Mouse (Mus musculus): Measurements from ENCODE around the gene H2-K1. TPM values are rescaled to one million over a fixed set of nuclear protein-coding genes. Genes with fewer than 3 reads are reported as not detected.
"Not testable (repeated sequence)": the region's sequence is repeated elsewhere in the genome, so short reads cannot be mapped to it uniquely, and the experiment has no call there.

Gene H2-K1
- polyA plus RNA-seq, 1 experiment, result 5,020 TPM

DNA sequence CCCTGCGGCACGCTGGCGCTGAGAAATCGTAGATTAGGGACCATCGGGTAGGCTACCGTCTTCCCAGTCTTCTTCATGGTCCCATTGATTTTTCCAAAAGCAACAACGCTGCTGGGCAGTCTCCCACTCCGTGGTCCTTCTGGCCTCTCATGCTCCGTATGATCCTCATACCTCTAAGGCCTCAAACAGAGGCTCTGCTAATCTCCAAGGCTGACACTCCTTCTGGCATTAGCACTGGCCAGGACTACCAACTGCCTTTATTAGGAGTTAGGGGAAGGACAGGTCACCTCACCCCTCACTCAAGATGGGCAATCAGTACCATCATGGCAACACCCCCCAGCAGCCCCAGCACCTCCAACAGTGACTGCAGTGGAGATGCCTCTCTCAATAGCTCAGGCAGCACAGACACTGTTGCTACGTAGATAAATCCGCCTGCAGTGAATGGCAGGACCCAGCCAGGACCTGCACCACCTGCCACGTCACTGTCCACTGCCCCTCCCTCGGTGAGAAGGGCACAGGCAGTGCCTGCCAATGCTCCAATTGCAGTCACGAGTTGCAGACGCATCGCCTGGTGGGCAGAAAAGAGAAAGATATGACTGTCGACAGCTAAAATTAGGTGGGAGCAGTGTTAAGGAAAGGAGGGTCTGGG is 28.5 kb upstream of the H2-K1 start:
- WGBS, result 85% methylated on average over 17 of the region's 17 CpGs
- DNase-seq (ENCODE audit: low read depth, low spot score), result no peak

DNA sequence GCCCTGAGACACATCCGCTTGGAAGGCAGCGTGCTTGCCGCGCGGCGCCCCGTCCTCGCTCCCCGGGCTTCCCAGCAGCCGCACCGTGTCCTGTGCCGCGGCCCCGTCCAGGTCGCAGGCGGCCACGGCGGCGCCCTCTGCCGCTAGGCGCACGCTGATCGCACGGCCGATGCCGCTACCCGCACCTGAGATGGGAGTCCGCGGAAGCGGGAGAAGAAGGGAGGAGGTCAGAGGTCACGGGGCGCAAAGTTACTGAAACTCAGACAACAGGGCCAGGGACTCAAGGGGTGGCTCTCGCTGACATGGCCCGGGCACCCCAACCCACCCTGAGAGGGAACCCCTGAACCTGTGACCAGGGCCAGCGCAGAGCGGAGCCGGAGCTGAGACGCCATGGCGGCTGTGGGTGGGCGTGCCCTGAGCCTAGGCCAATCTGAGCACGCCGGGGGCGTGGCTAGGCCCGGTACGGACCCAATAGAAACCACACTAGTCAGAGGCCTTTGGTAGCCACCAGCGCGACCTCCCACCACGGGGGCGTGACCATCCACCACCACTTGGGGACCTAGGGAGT is 27.6 kb upstream of the H2-K1 start, which contains the start of gene H2-Ke6:
H2-Ke6 (minus strand) TSS at position 405 of the 568 bp plus-strand sequence.
- peak; percentile 58 for DNase-seq (ENCODE audit: low read depth, low spot score)
- under 1% methylated on average over 49 of the region's 49 CpGs for WGBS

DNA sequence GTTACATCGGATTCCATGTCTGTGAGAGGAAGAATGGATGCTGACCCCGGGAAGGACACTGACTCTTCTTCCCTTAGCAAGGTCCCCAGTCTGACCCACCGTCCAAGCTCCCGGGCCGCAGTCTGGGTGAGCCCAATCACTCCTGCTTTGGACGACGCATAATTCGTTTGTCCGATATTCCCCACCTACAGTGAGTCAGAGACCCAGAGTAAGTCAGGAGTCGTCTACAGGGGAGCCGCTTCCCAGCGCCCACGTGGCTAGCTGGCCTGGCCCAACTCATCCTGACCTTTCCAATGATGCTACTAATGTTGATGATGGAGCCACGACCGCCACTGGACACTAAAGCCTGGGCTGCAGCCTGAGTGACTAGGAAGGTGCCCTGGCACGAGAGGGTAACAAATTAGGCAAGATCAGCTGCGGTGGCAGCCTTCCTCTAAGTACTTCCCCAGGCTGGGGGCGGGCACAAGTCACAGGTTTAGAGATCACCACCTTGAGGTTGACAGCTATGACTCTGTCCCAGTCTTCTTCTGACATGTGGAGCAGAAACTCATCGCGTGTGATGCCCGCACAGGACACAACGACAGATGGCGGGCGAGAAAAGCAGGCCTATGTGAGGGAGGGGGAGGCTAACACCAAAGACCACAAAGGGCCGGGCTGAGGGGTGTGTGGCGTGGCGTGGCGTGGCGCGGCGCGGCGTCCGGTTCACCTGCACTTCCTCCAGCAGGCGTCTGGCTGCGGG is 26.9 kb upstream of the H2-K1 start:
- DNase-seq (ENCODE audit: low read depth, low spot score), result no peak
- 16% methylated on average over 36 of the region's 36 CpGs for whole genome bisulfite sequencing

DNA sequence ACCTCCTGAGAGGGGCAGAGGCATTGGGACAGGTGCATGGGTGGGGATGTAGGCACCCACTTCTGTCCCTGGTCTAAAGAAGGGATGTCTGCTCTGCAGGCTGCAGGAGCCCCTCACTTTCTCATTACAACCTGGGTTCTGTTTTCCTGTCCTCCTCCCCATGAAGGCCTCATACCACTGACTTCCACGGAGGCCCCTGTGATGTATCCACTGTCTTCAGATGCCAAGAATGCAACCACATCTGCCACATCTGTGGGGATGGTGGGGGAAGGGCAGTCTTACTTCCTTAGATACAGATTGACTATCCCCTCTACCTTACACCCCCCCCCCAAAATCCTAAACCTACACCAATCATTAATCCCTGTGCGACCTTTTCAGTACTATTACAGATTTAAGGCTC is 26.1 kb upstream of the H2-K1 start:
- WGBS, result 68% methylated on average over 2 of the region's 2 CpGs
- DNase-seq (ENCODE audit: low read depth, low spot score), result no peak

DNA sequence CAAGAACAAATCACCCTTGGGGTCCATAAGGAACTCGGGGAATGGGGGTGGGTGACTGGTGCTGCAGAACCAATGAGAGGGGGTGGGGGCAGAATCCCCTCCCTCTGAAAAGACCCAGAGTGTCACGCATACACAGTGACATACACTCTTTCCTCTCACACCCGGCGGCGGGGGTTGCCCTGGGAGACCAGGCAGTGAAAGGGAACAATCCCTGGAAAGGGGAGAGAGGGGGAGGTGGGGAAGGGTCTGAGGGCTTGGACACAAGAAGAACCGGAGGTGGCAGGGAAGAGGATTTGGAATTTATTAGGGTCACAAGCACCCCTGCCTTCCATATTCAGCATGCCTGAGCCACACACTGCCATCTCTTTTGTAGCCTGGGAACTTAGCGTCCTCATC is 25.6 kb upstream of the H2-K1 start:
- WGBS, result 60% methylated on average over 7 of the region's 7 CpGs
- no peak for DNase-seq (ENCODE audit: low read depth, low spot score)

DNA sequence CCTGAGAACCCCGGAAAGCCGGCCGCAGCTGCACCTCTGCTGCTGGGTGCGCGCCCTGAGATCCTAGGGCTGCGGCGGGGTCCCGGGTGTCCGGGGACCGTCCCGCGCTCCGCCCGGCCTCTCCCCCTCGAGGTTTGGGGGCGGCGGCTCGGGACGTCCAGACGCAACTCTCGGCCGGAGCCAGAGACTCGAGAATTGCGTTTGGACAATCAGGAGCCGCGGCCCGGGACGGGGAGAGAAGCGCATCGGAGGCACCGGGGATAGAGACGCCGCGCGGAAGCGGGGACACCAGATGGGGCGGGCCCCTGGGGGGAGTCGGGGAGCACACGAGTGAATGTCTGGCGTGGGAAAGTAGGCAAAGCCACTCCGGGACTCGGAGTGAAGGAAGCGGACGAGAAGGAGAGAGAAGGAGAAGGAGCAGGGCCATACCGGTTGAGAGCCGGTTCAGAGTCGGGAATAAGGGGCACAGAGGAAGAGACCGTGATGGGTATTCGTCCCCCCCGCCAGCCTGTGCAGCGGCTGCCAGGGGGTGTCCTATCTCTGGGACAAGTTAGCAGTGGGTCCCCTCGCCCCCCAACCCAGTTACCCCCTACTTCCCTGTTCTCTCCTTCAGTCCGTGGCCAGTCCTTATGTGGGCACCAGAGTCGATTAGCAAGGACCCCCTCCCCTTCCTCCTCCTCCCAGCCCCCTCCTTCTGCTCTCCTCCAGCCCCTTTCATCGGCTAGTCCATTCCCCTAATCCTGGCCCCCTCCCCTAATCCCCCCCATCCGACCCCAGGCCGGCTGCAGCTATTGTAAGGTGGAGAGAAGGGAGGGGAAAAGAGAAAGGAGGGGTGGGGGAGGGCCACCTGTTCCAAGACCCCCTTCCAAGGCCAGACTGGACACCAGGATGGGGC is 25.0 kb upstream of the H2-K1 start:
- WGBS, result 2% methylated on average over 57 of the region's 57 CpGs
- DNase-seq (ENCODE audit: low read depth, low spot score), result no peak

DNA sequence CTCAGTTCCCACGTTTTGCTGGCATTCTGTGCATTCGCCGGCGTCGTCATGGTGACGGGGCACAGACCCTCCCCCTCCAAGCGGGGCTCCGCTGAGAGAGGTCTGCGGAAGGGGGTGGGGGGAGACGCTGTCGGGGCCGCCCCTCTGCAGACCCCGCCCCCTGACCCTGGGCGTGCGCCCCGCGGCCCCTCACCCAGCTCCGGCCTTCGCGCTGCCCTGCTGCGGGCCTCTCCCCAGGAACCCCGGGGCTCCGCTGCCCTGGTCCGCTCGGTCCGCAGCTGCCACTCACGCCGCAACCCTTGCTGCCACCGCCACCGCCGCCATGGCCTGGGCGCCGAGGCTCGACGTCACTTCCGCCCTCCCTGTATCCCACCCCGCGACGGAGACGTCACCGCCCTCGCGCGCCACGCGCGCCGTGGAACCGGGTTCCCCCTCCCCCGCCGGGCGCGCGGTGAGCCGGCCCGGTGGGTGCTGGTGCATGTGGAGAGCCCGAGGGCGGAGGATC is 24.2 kb upstream of the H2-K1 start, which contains the start of gene Ring1:
Ring1 (minus strand) TSS at position 364 of the 505 bp plus-strand sequence.
- no peak for DNase-seq (ENCODE audit: low read depth, low spot score)
- under 1% methylated on average over 56 of the region's 58 CpGs for WGBS

DNA sequence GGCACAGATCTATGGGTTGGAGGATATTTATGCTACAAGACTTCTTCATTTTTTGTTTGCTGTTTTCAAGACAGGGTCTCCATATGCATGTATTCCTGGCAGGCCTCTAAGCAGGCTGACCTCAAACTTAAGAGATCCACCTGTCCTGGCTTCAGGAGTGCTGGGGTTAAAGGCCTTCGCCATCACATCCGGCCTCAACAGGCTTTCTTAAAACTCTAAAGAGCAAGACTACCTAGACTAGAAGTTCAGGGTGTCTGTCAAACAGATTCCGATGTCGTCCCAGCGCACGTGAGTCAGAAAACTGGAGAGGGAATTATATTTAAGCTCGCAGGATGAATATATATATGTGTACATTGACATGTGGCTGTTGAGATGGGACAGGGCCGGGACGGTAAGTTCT is 23.5 kb upstream of the H2-K1 start:
- DNase-seq (ENCODE audit: low read depth, low spot score), result no peak
- 54% methylated on average over 9 of the region's 9 CpGs for WGBS

DNA sequence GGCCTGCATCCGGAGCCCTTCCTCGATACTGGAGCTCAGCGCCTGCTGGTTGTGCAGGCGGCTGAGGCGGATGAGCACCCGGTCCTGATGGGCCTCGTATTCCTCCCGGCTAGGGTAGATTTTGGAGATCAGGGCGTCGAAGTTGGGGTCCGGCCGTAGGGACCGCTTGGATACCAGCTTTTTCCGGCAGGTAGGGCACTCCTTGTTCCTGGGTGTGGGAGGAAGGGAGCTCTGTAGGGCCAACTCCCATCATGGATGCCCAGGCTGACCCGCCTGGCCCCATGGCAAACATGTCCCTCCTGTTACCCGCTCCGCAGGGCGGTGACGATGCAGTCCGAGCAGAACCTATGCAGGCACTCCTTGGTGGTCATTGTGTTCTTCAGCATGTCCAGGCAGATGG is 22.8 kb upstream of the H2-K1 start:
- no peak for DNase-seq (ENCODE audit: low read depth, low spot score)
- 96% methylated on average over 20 of the region's 20 CpGs for WGBS

DNA sequence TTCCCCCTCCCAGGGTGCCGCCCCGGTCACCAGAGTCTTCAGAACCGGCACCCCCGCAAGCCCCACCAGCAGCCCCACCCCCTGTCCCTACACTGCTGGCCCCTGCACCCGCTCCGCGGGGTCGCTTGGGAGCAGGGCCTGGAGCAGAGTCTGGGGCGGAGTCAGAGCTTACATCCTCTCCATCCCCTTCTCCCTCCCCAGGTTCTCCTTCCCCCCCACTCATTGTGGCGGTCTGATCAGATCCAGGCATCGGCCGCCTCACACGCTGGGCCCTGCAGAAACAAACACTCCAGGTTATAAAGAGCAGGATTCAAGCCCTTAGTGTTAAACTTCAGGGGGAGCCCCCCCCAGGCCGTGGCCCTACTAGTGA is 22.3 kb upstream of the H2-K1 start:
- WGBS, result 93% methylated on average over 14 of the region's 14 CpGs
- no peak for DNase-seq (ENCODE audit: low read depth, low spot score)

DNA sequence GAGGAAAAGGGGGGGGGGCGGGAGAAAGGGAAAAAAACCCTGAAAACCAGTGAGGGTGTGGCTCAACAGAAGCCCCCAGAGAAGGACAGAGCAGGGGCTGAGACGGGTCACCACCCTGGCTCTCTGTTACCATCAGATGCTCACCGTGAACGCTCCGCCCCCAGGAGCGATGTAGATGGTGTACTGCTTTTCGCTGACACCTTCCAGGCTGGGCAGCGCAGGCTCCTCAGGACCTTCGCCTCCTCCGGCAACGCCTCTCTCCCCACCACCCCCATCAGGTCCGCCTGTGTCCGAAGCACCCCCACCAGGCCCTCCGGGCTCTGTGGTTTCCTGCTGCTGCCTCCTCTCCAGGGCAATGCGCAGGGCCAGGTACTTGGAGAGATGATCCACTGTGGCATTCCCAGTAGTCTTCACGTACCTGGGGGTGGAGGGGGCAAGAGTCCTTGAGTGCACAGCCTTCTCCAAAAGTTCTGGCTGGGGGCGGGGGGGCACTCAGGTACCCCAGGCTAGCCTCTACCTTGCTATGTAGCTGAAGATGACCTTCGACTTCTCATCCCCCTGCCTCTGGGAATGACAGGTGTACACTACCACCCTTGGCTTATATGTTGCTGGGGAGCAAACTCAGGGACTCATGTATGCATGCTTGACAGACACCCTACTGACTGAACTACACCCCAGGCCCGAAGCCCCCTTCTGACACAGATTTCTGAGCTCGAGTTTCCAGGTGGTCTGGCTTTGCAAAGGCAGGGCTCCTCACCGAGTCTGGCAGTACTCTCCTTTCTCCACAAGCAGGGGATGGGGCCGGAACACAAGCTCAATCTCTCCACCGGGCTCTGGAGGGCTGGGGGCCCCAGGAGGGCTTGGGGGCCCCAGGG is 21.6 kb upstream of the H2-K1 start:
- WGBS, result 94% methylated on average over 23 of the region's 23 CpGs
- no peak for DNase-seq (ENCODE audit: low read depth, low spot score)

DNA sequence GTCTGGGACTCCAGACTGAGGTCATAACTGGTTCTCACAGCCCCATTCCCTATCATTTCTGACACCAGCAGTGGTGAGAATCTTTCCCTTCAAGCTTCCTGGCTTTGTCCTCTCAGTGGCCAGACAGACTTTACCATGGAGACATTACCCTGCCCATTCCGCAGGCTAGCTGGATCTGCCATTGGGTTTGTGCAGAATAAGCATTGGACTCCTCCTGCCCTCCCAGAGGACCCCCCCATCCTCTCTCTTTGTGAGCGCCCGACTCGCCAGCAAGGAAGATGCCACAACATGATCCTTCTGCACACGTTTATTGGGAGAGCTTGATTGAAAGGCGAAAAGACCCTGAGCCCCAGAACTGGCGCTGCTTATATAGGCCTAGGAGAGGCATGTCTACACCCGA is 13.3 kb upstream of the H2-K1 start:
- no peak for DNase-seq (ENCODE audit: low read depth, low spot score)
- WGBS, result 90% methylated on average over 8 of the region's 8 CpGs

DNA sequence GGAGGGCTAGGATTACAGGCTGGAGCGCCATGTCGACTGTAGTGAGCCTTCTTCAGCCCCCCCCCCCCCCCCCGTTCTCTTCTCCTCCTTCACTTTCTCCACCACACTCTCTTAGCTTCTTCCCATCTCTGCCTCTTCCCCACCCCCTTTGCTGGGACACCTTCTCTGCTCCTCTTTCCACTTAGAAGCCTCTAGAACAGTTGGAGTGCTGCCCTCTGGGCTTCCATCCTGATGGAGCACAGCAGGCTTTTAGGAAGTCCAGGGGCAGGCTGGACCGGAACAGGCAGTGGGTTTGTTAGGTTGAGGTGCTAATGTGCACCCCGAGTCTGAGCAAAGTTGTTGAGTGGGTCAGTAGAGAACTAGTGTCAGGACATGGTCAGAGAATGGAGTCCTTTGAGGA is 10.0 kb upstream of the H2-K1 start:
- 89% methylated on average over 5 of the region's 5 CpGs for WGBS

DNA sequence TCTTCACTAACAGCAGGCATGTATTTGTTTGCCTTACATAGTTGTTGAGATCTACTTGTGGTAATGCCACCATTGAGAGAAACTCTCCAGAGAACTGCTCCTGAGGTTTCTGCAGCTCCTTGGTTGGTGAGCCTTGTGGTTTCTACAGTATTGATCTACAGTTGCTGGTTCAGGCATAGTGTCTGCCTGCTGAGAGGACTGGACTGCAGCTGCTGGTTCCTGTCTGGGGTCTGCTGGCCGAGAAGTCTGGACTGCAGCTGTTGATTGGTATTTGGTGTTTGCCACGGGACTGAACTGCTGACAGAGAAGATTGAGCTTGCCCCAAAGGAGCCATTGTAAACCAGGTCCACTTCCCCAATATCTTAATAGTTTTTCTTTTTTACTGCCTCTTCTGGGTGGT is 6.4 kb upstream of the H2-K1 start:
- WGBS, result 43% methylated on average over 2 of the region's 2 CpGs
- DNase-seq (ENCODE audit: low read depth, low spot score), result no peak

More for the DNA sequence above, 10.0 kb upstream of the H2-K1 start:
- no peak for DNase-seq (ENCODE audit: low read depth, low spot score)

DNA sequence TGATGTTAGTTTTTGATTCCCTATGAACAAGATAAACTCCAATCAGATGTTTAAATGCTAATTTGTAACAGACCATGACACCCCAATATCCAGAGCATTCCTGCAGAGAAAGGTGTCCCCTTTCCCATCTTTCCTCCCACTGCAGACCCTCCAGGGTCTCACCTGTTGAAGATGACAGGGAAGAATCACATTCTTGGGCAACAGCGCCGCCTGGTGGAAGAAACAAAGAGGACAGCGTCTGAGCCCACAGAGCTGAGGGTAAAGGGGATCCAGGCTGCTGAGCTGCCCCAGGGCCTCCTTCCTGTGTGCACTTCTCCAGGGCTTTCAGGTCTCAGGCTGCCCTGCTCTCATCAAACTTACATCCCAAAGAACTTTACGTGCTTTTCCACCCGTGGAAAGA is 3.3 kb upstream of the H2-K1 start:
- DNase-seq (ENCODE audit: low read depth, low spot score), result no peak
- 3% methylated on average over 5 of the region's 5 CpGs for WGBS

DNA sequence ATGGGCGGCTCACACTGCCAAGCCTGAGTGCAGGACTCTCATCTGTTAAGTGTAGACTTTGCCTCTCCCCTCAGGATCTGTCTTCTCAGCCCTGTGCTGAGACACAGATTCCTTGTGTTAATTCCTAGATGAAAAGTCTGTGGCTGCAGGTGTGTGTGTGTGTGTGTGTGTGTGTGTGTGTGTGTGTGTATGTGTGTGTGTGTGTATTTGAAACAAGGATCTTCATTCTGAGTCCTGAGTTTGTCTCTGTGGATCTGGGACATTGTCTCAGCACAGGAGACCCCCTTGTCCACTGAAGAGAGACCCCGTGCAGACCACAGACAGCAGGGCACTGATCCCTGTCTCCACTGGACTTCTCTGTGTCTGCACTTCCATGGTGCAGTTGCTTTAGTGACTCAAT is 649 bp upstream of the H2-K1 start:
- not testable (repeated sequence) for DNase-seq (ENCODE audit: low read depth, low spot score)
- WGBS, result 46% methylated on average over 2 of the region's 2 CpGs

DNA sequence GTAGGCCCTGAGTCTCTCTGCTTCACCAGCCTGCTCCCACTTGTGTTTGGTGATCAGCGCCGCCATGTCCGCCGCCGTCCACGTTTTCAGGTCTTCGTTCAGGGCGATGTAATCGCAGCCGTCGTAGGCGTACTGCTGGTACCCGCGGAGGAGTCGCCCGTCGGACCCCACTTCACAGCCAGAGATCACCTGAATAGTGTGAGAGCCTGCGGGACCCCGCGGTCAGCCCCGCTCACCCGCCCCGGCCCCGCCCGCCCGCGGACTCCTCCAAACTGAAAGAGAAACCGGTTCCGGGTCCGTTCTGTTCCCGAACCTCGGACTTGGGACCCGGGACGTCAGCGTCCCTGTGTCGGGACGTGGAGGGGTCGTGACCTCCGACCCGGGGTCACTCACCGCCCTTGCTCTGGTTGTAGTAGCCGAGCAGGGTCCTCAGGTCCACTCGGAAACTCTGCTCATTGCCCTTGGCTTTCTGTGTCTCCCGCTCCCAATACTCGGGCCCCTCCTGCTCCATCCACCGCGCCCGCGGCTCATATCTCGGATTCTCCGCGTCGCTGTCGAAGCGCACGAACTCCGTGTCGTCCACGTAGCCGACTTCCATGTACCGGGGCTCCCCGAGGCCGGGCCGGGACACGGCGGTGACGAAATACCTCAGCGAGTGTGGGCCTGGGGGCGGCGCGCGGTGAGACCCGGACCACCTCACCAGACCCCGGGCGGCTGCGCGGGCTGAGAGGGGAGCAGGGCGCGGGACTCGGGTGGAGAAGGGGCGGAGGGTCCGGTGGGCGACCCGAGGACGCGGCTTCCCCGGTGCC is 602 bp downstream of the H2-K1 start:
- no peak for DNase-seq (ENCODE audit: low read depth, low spot score)
- WGBS, result 1% methylated on average over 87 of the region's 87 CpGs

DNA sequence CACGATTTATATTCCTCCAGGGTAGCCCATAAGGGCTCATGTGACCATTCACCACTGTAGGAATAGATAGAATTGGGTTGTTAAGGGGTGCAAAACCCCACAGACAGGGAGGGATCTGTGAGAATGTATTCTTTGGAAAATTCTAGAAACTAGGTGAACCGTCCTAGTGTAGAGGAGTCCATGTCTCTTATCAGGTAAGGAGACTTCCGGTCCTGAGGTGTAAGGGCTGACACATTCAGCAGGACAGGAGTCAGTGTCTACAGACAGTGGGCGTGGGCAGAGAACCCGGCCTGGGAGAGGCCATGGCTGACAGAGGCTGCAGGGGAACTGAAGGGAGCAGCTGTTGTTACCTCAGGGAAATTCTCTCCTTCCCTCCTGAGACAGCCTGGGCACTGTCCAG is 1.4 kb downstream of the H2-K1 start:
- WGBS, result 45% methylated on average over 5 of the region's 5 CpGs
- DNase-seq (ENCODE audit: low read depth, low spot score), result not testable (repeated sequence)

Data from large intestine, adult 2 months (tissue).